ENCODE assay signal across 1 mouse cellular context in the genomic region with DNA sequence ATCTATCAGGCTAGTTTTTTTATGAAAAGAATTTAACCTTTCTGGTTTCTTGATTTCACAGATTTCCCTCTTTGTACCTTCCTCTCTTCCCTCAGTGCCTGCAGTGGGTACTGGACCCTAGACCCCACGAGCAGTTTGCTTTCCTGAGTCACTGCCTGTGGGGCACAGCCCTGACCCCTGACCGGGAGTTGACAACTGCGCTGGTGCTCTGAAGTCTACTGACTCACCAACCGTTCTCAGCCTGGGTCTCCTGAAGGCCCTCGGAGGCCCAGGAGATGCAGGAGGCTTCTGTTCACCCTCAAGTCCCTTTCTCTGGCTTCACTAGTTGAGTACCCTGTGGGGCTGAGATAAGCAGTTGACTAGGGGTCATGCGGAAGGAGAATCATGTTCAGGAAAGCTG.
TF ChIP-seq lines count a peak whose summit lies in the region.

No protein-coding gene starts in this region.

TF ChIP-seq in MEL, 35 proteins besides CTCF, POLR2A, EP300 and RAD21:
- no peak for TF ChIP-seq USF2 (IDR thresholded peaks at IDR 0.05; ENCODE audit: borderline replicate concordance in 1 of 2, insufficient read depth in 1 of 2, low read depth in 1 of 2, low read length in 2 of 2)
- TF ChIP-seq SIN3A (IDR thresholded peaks at IDR 0.05; ENCODE audit: low read length): peak; percentile 26; the same call in 1 of the 2 replicates
